Mouse (Mus musculus): Measurements from ENCODE around the gene Dok1. TPM values are rescaled to one million over a fixed set of nuclear protein-coding genes. Genes with fewer than 3 reads are reported as not detected.

Dok1 gene
- 15.7 and 16.1 TPM in 2 replicates for polyA plus RNA-seq (2015; fragmentation: Nextera tagmentation; extraction: Ambion mirVana)

DNA sequence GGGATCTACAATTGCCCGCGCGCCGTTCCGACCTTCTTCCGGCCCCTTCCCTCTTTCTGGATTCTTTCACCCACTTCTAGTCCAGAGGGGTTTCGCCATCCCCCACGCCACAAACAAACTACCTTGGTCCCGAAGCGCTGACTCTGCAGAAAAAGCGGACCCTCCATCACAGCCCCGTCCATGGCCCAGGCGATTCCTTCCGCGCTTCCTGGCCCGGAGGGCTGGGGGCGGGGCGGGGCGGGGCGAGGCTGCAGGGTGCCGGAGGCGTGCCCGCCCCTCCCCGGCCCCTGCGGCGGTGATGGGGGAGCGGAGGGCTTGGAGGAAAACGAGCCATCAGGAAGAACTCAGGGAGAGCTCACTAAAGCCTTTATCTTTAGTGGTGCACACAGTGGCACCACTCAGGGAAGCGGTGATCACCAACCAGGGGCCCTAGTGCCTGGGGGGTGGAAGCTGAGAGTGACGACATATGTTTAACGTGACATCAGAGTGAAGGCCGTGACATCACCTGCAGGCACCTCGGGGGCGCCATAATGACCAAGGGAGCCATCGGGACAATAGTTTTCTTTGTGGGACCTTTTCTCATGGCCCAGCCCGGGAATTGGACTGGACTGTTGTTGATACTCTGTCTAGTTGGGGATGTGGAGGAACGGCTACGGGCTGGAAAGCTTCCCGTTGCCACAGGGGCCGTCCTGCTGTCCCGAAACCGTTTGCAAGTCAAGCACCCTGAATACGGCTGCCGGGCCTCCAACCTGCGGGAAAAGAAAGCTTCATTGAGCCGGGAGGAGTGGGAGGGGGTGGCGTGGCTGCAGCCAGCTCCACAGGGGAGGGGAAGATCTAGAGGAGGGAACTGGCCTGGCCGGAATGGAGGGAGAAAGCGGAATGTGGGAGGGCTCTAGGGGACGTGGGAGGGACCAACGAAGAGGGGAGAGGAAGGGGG lies at the start of gene Dok1, which contains the start of gene Loxl3:
TSS of gene Dok1 (minus strand) at position 223 of the 937 bp plus-strand sequence.
TSS of gene Loxl3 (plus strand) at position 925 of the 937 bp plus-strand sequence.
- peaks cover 14% of the 10 kb centered on the region for H3K27me3 ChIP-seq (ENCODE audit: control insufficient read depth, insufficient read depth, low read depth, low read length)
- no peaks in the 10 kb centered on the region for H3K9me3 ChIP-seq (replicated peaks; ENCODE audit: control insufficient read depth, low read length)
- peak; percentile 91 for ATAC-seq (ENCODE audit: low read depth)
- peaks cover 6% of the 10 kb centered on the region; the same call in 1 of the 2 replicates for H3K36me3 ChIP-seq (ENCODE audit: control insufficient read depth, insufficient read depth)
- H3K4me1 ChIP-seq (ENCODE audit: control insufficient read depth, low read depth, low read length) = peaks cover 30% of the 10 kb centered on the region
- H3K27ac ChIP-seq (ENCODE audit: low read length) = peak within 1 kb of the TSS; percentile 83
- WGBS (ENCODE audit: insufficient replicate concordance) = 2% methylated on average over 51 of the region's 51 CpGs
- peak within 1 kb of the TSS; percentile 78 for H3K4me3 ChIP-seq (ENCODE audit: low read depth, low read length)
- H3K9ac ChIP-seq (ENCODE audit: low read depth, low read length) = peak within 1 kb of the TSS; percentile 77
- H3K4me2 ChIP-seq (ENCODE audit: low read depth, low read length) = peak within 1 kb of the TSS; percentile 66

DNA sequence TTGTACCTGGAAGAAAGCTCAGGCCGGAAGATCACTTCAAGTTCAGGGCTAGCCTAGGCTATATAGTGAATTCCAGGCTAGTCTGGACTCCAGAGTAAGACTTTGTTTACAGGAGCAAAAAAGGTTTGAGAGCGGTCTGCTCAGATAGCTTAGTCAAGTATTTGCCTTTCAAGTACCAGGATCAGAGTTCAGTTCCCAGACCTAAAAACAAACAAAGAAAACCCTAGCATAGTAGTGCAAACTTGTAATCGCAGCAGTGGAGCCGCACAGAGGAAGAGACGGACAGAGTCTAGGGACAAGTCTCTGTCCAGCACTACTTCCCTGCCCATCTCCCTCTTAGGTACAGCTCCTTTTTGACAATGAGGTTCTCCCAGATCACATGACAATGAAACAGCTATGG lies 46.9 kb upstream of the Dok1 start:
- Histone ChIP-seq H3K36me3 (ENCODE audit: control insufficient read depth, insufficient read depth) (peaks cover 2% of the 10 kb centered on the region; the same call in 1 of the 2 replicates), H3K9ac (ENCODE audit: low read depth, low read length) (no peak overlapping the region), H3K9me3 (replicated peaks; ENCODE audit: control insufficient read depth, low read length) (no peaks in the 10 kb centered on the region), H3K27me3 (ENCODE audit: control insufficient read depth, insufficient read depth, low read depth, low read length) (peaks cover 41% of the 10 kb centered on the region), H3K4me2 (ENCODE audit: low read depth, low read length) (no peak overlapping the region), H3K27ac (ENCODE audit: low read length) (no peak overlapping the region), H3K4me3 (ENCODE audit: low read depth, low read length) (no peak overlapping the region), H3K4me1 (ENCODE audit: control insufficient read depth, low read depth, low read length) (peaks cover 11% of the 10 kb centered on the region)
- ATAC-seq (ENCODE audit: low read depth) = no peak
- 75% methylated on average over 5 of the region's 5 CpGs for WGBS (ENCODE audit: insufficient replicate concordance)

DNA sequence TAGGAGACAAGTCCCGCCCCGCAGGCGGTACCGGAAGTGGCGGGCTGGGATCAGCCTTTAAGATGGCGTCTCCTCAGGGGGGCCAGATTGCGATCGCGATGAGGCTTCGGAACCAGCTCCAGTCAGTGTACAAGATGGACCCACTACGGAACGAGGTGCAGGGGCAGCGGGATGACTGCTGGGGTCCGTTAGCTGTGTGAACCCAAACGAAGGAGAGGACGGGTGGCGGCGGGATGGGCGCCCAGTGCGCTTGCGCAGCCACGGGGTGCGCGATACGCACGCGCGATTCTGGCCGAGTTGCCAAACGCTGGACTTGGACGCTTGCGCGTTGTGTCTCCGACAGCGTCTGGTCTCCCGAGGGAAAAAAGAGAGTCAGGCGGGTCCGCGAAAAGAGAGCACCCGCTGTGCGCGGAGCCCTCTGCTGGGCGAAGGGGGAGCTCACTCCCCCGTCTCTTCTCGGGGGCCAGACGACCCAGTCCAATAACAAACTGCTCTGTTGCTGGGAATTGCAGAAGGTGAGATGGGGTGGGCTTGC lies 45.1 kb upstream of the Dok1 start:
- ATAC-seq (ENCODE audit: low read depth) = peak; percentile 92
- Histone ChIP-seq H3K36me3 (ENCODE audit: control insufficient read depth, insufficient read depth) (peaks cover 2% of the 10 kb centered on the region; the same call in 1 of the 2 replicates), H3K27me3 (ENCODE audit: control insufficient read depth, insufficient read depth, low read depth, low read length) (peaks cover 40% of the 10 kb centered on the region), H3K4me2 (ENCODE audit: low read depth, low read length) (peak overlapping the region; percentile 98), H3K27ac (ENCODE audit: low read length) (peak overlapping the region; percentile 83), H3K9me3 (replicated peaks; ENCODE audit: control insufficient read depth, low read length) (no peaks in the 10 kb centered on the region), H3K9ac (ENCODE audit: low read depth, low read length) (peak overlapping the region; percentile 92), H3K4me1 (ENCODE audit: control insufficient read depth, low read depth, low read length) (peaks cover 11% of the 10 kb centered on the region), H3K4me3 (ENCODE audit: low read depth, low read length) (peak overlapping the region; percentile 87)
- WGBS (ENCODE audit: insufficient replicate concordance) = under 1% methylated on average over 46 of the region's 46 CpGs

DNA sequence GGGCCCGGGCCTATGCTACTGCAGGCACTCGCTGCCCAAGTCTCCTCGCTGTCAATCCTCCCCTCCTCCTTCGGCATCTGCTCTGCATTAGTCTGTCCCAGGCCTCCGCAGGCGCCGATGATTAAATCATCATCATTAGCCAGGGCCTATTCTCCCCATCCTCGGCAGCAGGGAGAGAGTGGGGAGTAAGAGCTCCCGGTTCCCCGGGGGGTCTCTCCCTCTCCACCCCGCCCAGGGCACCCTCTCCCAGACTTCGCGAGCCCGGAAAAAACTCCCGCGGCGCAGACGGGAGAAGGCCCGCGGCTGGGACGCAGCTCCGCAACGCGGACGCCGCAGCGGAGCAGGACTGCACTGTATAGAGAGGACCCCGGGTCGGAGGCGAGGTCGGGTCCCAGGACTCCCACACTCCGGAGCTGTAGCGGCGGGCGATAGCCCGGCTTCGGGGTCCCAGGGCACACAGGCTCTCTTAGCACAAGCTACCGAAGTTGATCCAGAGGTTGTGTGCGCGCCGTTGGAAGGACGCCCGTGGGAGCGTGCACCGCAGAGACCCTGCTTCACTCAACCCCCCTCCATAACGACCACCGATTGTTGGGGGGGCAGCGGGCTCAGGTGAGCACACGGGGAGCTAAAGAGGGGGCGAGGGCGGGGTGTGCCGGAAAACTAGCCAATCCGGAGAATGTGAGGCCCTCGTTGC lies 44.5 kb upstream of the Dok1 start, which contains the start of gene Pcgf1:
TSS of gene Pcgf1 (plus strand) at position 240 of the 694 bp plus-strand sequence.
- peak within 1 kb of the TSS; percentile 87 for H3K4me3 ChIP-seq (ENCODE audit: low read depth, low read length)
- ATAC-seq (ENCODE audit: low read depth) = peak; percentile 33
- H3K9ac ChIP-seq (ENCODE audit: low read depth, low read length) = peak within 1 kb of the TSS; percentile 92
- H3K4me2 ChIP-seq (ENCODE audit: low read depth, low read length) = peak within 1 kb of the TSS; percentile 98
- peaks cover 11% of the 10 kb centered on the region for H3K4me1 ChIP-seq (ENCODE audit: control insufficient read depth, low read depth, low read length)
- H3K27ac ChIP-seq (ENCODE audit: low read length) = peak within 1 kb of the TSS; percentile 83
- H3K27me3 ChIP-seq (ENCODE audit: control insufficient read depth, insufficient read depth, low read depth, low read length) = peaks cover 39% of the 10 kb centered on the region
- under 1% methylated on average over 54 of the region's 54 CpGs for WGBS (ENCODE audit: insufficient replicate concordance)
- H3K9me3 ChIP-seq (replicated peaks; ENCODE audit: control insufficient read depth, low read length) = no peaks in the 10 kb centered on the region
- H3K36me3 ChIP-seq (ENCODE audit: control insufficient read depth, insufficient read depth) = peaks cover 2% of the 10 kb centered on the region; the same call in 1 of the 2 replicates

DNA sequence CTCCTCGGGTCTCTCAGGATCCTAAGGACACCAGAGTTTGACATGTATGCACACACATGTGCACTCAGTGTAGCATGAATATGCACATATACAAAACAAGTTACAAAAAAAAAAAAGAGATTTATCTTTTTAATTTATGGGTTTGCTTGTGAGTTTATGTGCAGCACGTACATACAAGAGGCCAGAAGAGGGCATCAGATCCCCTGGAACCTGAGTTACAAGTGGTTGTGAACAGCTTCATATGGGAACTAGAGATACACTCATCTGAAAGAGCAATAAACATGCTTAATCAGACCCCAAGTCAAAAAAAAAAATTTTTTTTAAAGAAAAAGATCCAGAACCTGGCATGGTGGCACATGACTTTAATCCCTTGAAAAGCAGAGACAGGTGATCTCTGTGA lies 41.7 kb upstream of the Dok1 start:
- H3K27me3 ChIP-seq (ENCODE audit: control insufficient read depth, insufficient read depth, low read depth, low read length) = peaks cover 67% of the 10 kb centered on the region
- no peak overlapping the region for H3K9ac ChIP-seq (ENCODE audit: low read depth, low read length)
- no peak for ATAC-seq (ENCODE audit: low read depth)
- H3K4me1 ChIP-seq (ENCODE audit: control insufficient read depth, low read depth, low read length) = peaks cover 25% of the 10 kb centered on the region
- 13% methylated on average over 2 of the region's 2 CpGs for WGBS (ENCODE audit: insufficient replicate concordance)
- no peak overlapping the region for H3K4me2 ChIP-seq (ENCODE audit: low read depth, low read length)
- H3K36me3 ChIP-seq (ENCODE audit: control insufficient read depth, insufficient read depth) = no peaks in the 10 kb centered on the region
- H3K9me3 ChIP-seq (replicated peaks; ENCODE audit: control insufficient read depth, low read length) = no peaks in the 10 kb centered on the region
- no peak overlapping the region for H3K4me3 ChIP-seq (ENCODE audit: low read depth, low read length)
- no peak overlapping the region for H3K27ac ChIP-seq (ENCODE audit: low read length)

DNA sequence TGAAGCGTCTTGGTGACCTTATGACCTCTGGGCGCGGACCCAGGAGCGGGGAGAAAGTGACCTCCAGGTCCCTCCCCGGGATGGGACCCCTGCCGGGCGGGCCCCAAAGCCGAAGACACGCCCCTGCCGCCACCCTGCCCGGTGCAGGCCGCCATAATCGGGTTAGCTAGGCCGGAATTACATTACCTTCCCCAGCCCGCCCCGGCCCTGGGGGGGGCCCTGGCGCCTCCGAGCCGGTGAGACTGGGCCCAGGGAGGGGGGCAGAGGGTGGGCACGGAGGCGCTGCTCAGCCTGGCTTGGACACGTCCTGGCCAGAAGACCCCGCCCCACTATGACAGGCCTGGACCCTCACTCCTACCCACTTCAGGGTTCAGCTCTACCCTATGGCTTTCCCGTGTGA lies 37.9 kb upstream of the Dok1 start:
- Histone ChIP-seq H3K27ac (ENCODE audit: low read length) (no peak overlapping the region), H3K4me3 (ENCODE audit: low read depth, low read length) (no peak overlapping the region), H3K9me3 (replicated peaks; ENCODE audit: control insufficient read depth, low read length) (no peaks in the 10 kb centered on the region), H3K4me1 (ENCODE audit: control insufficient read depth, low read depth, low read length) (peaks cover 19% of the 10 kb centered on the region), H3K9ac (ENCODE audit: low read depth, low read length) (no peak overlapping the region), H3K4me2 (ENCODE audit: low read depth, low read length) (no peak overlapping the region), H3K36me3 (ENCODE audit: control insufficient read depth, insufficient read depth) (no peaks in the 10 kb centered on the region), H3K27me3 (ENCODE audit: control insufficient read depth, insufficient read depth, low read depth, low read length) (peaks cover 98% of the 10 kb centered on the region)
- no peak for ATAC-seq (ENCODE audit: low read depth)
- 2% methylated on average over 24 of the region's 24 CpGs for WGBS (ENCODE audit: insufficient replicate concordance)

DNA sequence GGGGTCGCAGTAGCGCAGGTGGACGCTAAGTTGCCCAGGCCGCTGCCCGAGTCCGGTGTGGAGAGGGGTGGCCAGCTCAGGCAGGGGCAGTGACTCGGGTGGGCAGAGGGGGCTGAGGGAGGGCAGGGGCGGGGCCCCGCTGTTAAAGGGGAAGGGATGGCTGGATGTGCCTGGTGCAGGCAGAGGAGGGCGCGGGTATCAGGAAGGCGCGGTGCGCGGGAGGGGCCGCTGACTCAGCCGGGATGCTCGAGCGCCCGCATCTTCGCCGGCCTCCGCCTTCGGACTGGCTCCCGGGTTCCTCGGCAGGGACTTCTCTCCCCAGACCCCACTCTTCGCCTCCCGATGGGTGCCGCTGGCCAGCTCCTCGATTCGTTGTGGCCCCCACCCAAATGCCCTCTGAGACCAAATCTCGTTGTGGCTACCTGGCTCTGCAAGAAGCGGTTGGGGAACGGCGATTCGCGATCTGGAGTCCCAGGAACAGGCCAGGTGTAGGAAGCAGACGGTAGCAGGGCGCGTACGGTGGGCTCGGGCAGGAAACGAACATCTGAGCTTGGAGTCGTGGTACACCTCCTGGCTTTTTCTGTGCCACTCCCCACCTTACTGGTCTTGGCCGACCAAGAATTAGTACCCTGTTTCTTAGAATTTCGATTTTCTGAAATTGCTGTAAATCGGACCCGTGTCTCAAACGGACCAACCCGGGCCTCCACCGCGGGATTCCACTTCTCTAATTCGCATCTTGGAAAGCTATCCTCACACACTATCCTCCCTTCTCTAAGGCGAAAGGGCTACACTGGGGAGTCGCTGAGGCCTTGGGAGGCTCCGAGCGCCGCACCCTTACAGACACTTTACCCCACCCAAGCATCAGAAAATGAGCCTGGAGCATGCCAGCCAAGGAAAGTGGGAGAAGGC lies 37.3 kb upstream of the Dok1 start:
- no peak overlapping the region for H3K27ac ChIP-seq (ENCODE audit: low read length)
- no peaks in the 10 kb centered on the region for H3K36me3 ChIP-seq (ENCODE audit: control insufficient read depth, insufficient read depth)
- WGBS (ENCODE audit: insufficient replicate concordance) = 1% methylated on average over 57 of the region's 58 CpGs
- H3K4me3 ChIP-seq (ENCODE audit: low read depth, low read length) = 0 out of 2 replicates have a peak overlapping the region, but pooled peaks have one; percentile 6
- H3K4me2 ChIP-seq (ENCODE audit: low read depth, low read length) = no peak overlapping the region
- H3K27me3 ChIP-seq (ENCODE audit: control insufficient read depth, insufficient read depth, low read depth, low read length) = peaks cover 98% of the 10 kb centered on the region
- H3K4me1 ChIP-seq (ENCODE audit: control insufficient read depth, low read depth, low read length) = peaks cover 19% of the 10 kb centered on the region
- H3K9ac ChIP-seq (ENCODE audit: low read depth, low read length) = no peak overlapping the region
- ATAC-seq (ENCODE audit: low read depth) = no peak
- H3K9me3 ChIP-seq (replicated peaks; ENCODE audit: control insufficient read depth, low read length) = no peaks in the 10 kb centered on the region

DNA sequence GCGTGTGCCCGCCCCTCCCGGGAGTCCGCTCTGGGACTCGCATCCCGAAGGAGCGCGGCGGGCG lies 36.8 kb upstream of the Dok1 start, which contains the start of gene Tlx2:
TSS of gene Tlx2 (minus strand) at position 47 of the 64 bp plus-strand sequence.
- WGBS (ENCODE audit: insufficient replicate concordance) = 0% methylated on average over 10 of the region's 10 CpGs
- H3K9ac ChIP-seq (ENCODE audit: low read depth, low read length) = no peak within 1 kb of the TSS
- H3K36me3 ChIP-seq (ENCODE audit: control insufficient read depth, insufficient read depth) = no peaks in the 10 kb centered on the region
- H3K27ac ChIP-seq (ENCODE audit: low read length) = no peak within 1 kb of the TSS
- no peak within 1 kb of the TSS for H3K4me2 ChIP-seq (ENCODE audit: low read depth, low read length)
- peak within 1 kb of the TSS; percentile 34 for H3K4me3 ChIP-seq (ENCODE audit: low read depth, low read length)
- ATAC-seq (ENCODE audit: low read depth) = no peak
- peaks cover 98% of the 10 kb centered on the region for H3K27me3 ChIP-seq (ENCODE audit: control insufficient read depth, insufficient read depth, low read depth, low read length)
- no peaks in the 10 kb centered on the region for H3K9me3 ChIP-seq (replicated peaks; ENCODE audit: control insufficient read depth, low read length)
- H3K4me1 ChIP-seq (ENCODE audit: control insufficient read depth, low read depth, low read length) = peaks cover 19% of the 10 kb centered on the region
